Mouse (Mus musculus) cerebellum, adult 2 months (tissue): ENCODE results near the gene Runx3.

Source experiments
- CTCF ChIP-seq: fragments of 200-500 bp; IDR thresholded peaks from 2 replicates; pipeline ENCODE4 v1.5.1; 2011; ENCODE audit warnings: low read depth, mild to moderate bottlenecking, control low read depth, low read length, moderate library complexity, borderline replicate concordance; ENCODE audit not compliant: insufficient read depth
- POLR2A ChIP-seq: fragments of 200-500 bp; IDR thresholded peaks from 2 replicates; pipeline ENCODE4 v1.6.1; 2011; ENCODE audit warnings: low read length, control low read depth, borderline replicate concordance; ENCODE audit not compliant: insufficient read depth

DNA sequence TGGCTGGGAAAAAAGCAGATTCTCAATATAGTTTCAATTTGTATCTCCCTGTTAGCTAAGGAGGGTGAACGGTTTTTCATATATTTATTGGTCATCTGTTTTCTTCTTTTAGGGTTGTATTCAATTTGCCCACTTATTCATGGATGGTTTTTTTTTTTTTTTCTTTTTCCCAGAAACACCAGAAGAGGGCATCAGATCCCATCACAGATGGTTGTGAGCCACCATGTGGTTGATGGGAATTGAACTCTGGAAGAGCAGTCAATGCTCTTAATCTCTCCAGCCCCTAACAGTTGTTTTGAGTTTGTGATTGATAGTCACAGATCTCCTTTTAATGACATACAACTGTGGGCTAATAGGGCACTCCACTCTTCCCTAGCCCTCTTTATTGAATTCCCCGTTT lies 89.4 kb downstream of the Runx3 start:
- TF ChIP-seq CTCF, result no peak
- TF ChIP-seq POLR2A, result no peak
